Mouse (Mus musculus): Measurements from ENCODE around the gene Ssna1. TPM values are rescaled to one million over a fixed set of nuclear protein-coding genes. Genes with fewer than 3 reads are reported as not detected.

Gene Ssna1
- polyA plus RNA-seq, 1 experiment: 41.7 TPM

- Histone ChIP-seq H3K4me1 (ENCODE audit: control insufficient read depth, insufficient read depth, insufficient read length, low read length) (no peaks in the 10 kb centered on the region), H3K4me3 (ENCODE audit: insufficient read depth, low read depth, low read length) (no peak overlapping the region), H3K27ac (replicated peaks; ENCODE audit: low read depth, low read length) (no peak overlapping the region)
These were observed 37.6 kb downstream of the Ssna1 start for GRCm38 (mm10) chr2:25234551-25235220.

- H3K4me3 ChIP-seq (ENCODE audit: insufficient read depth, low read depth, low read length): no peak within 1 kb of the TSS
- no peak within 1 kb of the TSS for H3K27ac ChIP-seq (replicated peaks; ENCODE audit: low read depth, low read length)
- H3K4me1 ChIP-seq (ENCODE audit: control insufficient read depth, insufficient read depth, insufficient read length, low read length): no peaks in the 10 kb centered on the region
These were observed 38.2 kb downstream of the Ssna1 start, which contains the start of gene Slc34a3 for GRCm38 (mm10) chr2:25234050-25234449. Gene Slc34a3 (minus strand): TSS chr2:25234364.

- Histone ChIP-seq H3K27ac (replicated peaks; ENCODE audit: low read depth, low read length) (no peak overlapping the region), H3K4me1 (ENCODE audit: control insufficient read depth, insufficient read depth, insufficient read length, low read length) (no peaks in the 10 kb centered on the region), H3K4me3 (ENCODE audit: insufficient read depth, low read depth, low read length) (no peak overlapping the region)
These were observed 38.8 kb downstream of the Ssna1 start for GRCm38 (mm10) chr2:25233421-25233820.

GRCm38 (mm10) chr2:25231038-25231437, 41.2 kb downstream of the Ssna1 start:
- Histone ChIP-seq H3K4me1 (ENCODE audit: control insufficient read depth, insufficient read depth, insufficient read length, low read length) (peaks cover 5% of the 10 kb centered on the region), H3K4me3 (ENCODE audit: insufficient read depth, low read depth, low read length) (no peak overlapping the region), H3K27ac (replicated peaks; ENCODE audit: low read depth, low read length) (no peak overlapping the region)

GRCm38 (mm10) chr2:25230581-25230980, 41.7 kb downstream of the Ssna1 start:
- H3K4me1 ChIP-seq (ENCODE audit: control insufficient read depth, insufficient read depth, insufficient read length, low read length): peaks cover 6% of the 10 kb centered on the region
- no peak overlapping the region for H3K4me3 ChIP-seq (ENCODE audit: insufficient read depth, low read depth, low read length)
- H3K27ac ChIP-seq (replicated peaks; ENCODE audit: low read depth, low read length): no peak overlapping the region

GRCm38 (mm10) chr2:25229582-25229981, 42.7 kb downstream of the Ssna1 start:
- H3K4me3 ChIP-seq (ENCODE audit: insufficient read depth, low read depth, low read length): no peak overlapping the region
- H3K27ac ChIP-seq (replicated peaks; ENCODE audit: low read depth, low read length): no peak overlapping the region
- H3K4me1 ChIP-seq (ENCODE audit: control insufficient read depth, insufficient read depth, insufficient read length, low read length): peaks cover 9% of the 10 kb centered on the region

GRCm38 (mm10) chr2:25228995-25229530, 43.2 kb downstream of the Ssna1 start:
- H3K4me1 ChIP-seq (ENCODE audit: control insufficient read depth, insufficient read depth, insufficient read length, low read length): peaks cover 9% of the 10 kb centered on the region
- peak overlapping the region; percentile 12; the same call in 1 of the 2 replicates for H3K27ac ChIP-seq (replicated peaks; ENCODE audit: low read depth, low read length)
- H3K4me3 ChIP-seq (ENCODE audit: insufficient read depth, low read depth, low read length): no peak overlapping the region

GRCm38 (mm10) chr2:25228431-25228889, 43.8 kb downstream of the Ssna1 start:
- 0 out of 2 replicates have a peak overlapping the region, but pooled peaks have one; percentile 23 for H3K27ac ChIP-seq (replicated peaks; ENCODE audit: low read depth, low read length)
- peaks cover 9% of the 10 kb centered on the region for H3K4me1 ChIP-seq (ENCODE audit: control insufficient read depth, insufficient read depth, insufficient read length, low read length)
- H3K4me3 ChIP-seq (ENCODE audit: insufficient read depth, low read depth, low read length): peak overlapping the region; percentile 40

GRCm38 (mm10) chr2:25227406-25227805, 44.8 kb downstream of the Ssna1 start:
- peaks cover 9% of the 10 kb centered on the region for H3K4me1 ChIP-seq (ENCODE audit: control insufficient read depth, insufficient read depth, insufficient read length, low read length)
- H3K4me3 ChIP-seq (ENCODE audit: insufficient read depth, low read depth, low read length): no peak overlapping the region
- H3K27ac ChIP-seq (replicated peaks; ENCODE audit: low read depth, low read length): peak overlapping the region; percentile 66

GRCm38 (mm10) chr2:25226864-25227263, 45.4 kb downstream of the Ssna1 start:
- H3K4me1 ChIP-seq (ENCODE audit: control insufficient read depth, insufficient read depth, insufficient read length, low read length): peaks cover 11% of the 10 kb centered on the region
- no peak overlapping the region for H3K4me3 ChIP-seq (ENCODE audit: insufficient read depth, low read depth, low read length)
- H3K27ac ChIP-seq (replicated peaks; ENCODE audit: low read depth, low read length): peak overlapping the region; percentile 66

GRCm38 (mm10) chr2:25225811-25226379, 46.3 kb downstream of the Ssna1 start:
- H3K4me1 ChIP-seq (ENCODE audit: control insufficient read depth, insufficient read depth, insufficient read length, low read length): peaks cover 11% of the 10 kb centered on the region
- H3K27ac ChIP-seq (replicated peaks; ENCODE audit: low read depth, low read length): peak overlapping the region; percentile 65
- H3K4me3 ChIP-seq (ENCODE audit: insufficient read depth, low read depth, low read length): no peak overlapping the region

- Histone ChIP-seq H3K4me1 (ENCODE audit: control insufficient read depth, insufficient read depth, insufficient read length, low read length) (peaks cover 11% of the 10 kb centered on the region), H3K27ac (replicated peaks; ENCODE audit: low read depth, low read length) (peak overlapping the region; percentile 90), H3K4me3 (ENCODE audit: insufficient read depth, low read depth, low read length) (peak overlapping the region; percentile 76)
These were observed 47.2 kb downstream of the Ssna1 start for GRCm38 (mm10) chr2:25224766-25225752.

GRCm38 (mm10) chr2:25224492-25224765, 47.8 kb downstream of the Ssna1 start, which contains the start of gene Tubb4b:
Gene Tubb4b (minus strand): TSS chr2:25224702.
- Histone ChIP-seq H3K4me3 (ENCODE audit: insufficient read depth, low read depth, low read length) (peak within 1 kb of the TSS; percentile 78), H3K4me1 (ENCODE audit: control insufficient read depth, insufficient read depth, insufficient read length, low read length) (peaks cover 11% of the 10 kb centered on the region), H3K27ac (replicated peaks; ENCODE audit: low read depth, low read length) (peak within 1 kb of the TSS; percentile 90)

GRCm38 (mm10) chr2:25223681-25224491, 48.4 kb downstream of the Ssna1 start:
- Histone ChIP-seq H3K4me1 (ENCODE audit: control insufficient read depth, insufficient read depth, insufficient read length, low read length) (peaks cover 11% of the 10 kb centered on the region), H3K4me3 (ENCODE audit: insufficient read depth, low read depth, low read length) (peak overlapping the region; percentile 78), H3K27ac (replicated peaks; ENCODE audit: low read depth, low read length) (peak overlapping the region; percentile 87)

All from brown adipose tissue, adult 24 weeks (tissue).